Mouse (Mus musculus): ENCODE results near the gene Atp6v0a1. TPM values are rescaled to one million over a fixed set of nuclear protein-coding genes. Genes with fewer than 3 reads are reported as not detected.

The Atp6v0a1 gene
- polyA plus RNA-seq (2015; fragmentation: Illumina TruSeq; extraction: RNeasy Lipid Tissue Mini Kit (QIAGEN cat#74804); ENCODE audit: insufficient read depth, low replicate concordance): 47.4 TPM

GRCm38 (mm10) chr11:101009046-101009887, at the start of gene Atp6v0a1:
TSS of gene Atp6v0a1 (plus strand) at chr11:101009452.

GRCm38 (mm10) chr11:100970557-100970937, 38.7 kb upstream of the Atp6v0a1 start, which contains the start of gene Cavin1:
TSS of gene Cavin1 (minus strand) at chr11:100970887.

GRCm38 (mm10) chr11:101069391-101070188, 60.3 kb downstream of the Atp6v0a1 start, which contains the start of gene Naglu:
TSS of gene Naglu (plus strand) at chr11:101070012.

GRCm38 (mm10) chr11:101078121-101078520, 68.9 kb downstream of the Atp6v0a1 start, which contains the start of gene Hsd17b1:
TSS of gene Hsd17b1 (plus strand) at chr11:101078411.

GRCm38 (mm10) chr11:101082208-101083082, 73.2 kb downstream of the Atp6v0a1 start, which contains the start of gene Coasy:
TSS of gene Coasy (plus strand) at chr11:101082565.

GRCm38 (mm10) chr11:101086756-101087681, 77.8 kb downstream of the Atp6v0a1 start, which contains the start of gene Mlx:
TSS of gene Mlx (plus strand) at chr11:101087277.

GRCm38 (mm10) chr11:101095314-101096024, 86.2 kb downstream of the Atp6v0a1 start, which contains the start of gene Psmc3ip:
TSS of gene Psmc3ip (minus strand) at chr11:101095436.

Other genes with a start within 250 kb of the Atp6v0a1 start
- gene Kcnh4, start 249.5 kb upstream of the Atp6v0a1 start, polyA plus RNA-seq (2015; fragmentation: Illumina TruSeq; extraction: RNeasy Lipid Tissue Mini Kit (QIAGEN cat#74804); ENCODE audit: insufficient read depth, low replicate concordance): 0.17 TPM
- gene Hcrt, start 246.5 kb upstream of the Atp6v0a1 start, polyA plus RNA-seq (2015; fragmentation: Illumina TruSeq; extraction: RNeasy Lipid Tissue Mini Kit (QIAGEN cat#74804); ENCODE audit: insufficient read depth, low replicate concordance): not detected
- 5.1 TPM for gene Ghdc, start 238.5 kb upstream of the Atp6v0a1 start, polyA plus RNA-seq (2015; fragmentation: Illumina TruSeq; extraction: RNeasy Lipid Tissue Mini Kit (QIAGEN cat#74804); ENCODE audit: insufficient read depth, low replicate concordance)
- 26.7 TPM for gene Stat5b, start 158.7 kb upstream of the Atp6v0a1 start, polyA plus RNA-seq (2015; fragmentation: Illumina TruSeq; extraction: RNeasy Lipid Tissue Mini Kit (QIAGEN cat#74804); ENCODE audit: insufficient read depth, low replicate concordance)
- 14.3 TPM for gene Stat5a, start 150.1 kb upstream of the Atp6v0a1 start, polyA plus RNA-seq (2015; fragmentation: Illumina TruSeq; extraction: RNeasy Lipid Tissue Mini Kit (QIAGEN cat#74804); ENCODE audit: insufficient read depth, low replicate concordance)
- 99.4 TPM for gene Stat3, start 69.9 kb upstream of the Atp6v0a1 start, polyA plus RNA-seq (2015; fragmentation: Illumina TruSeq; extraction: RNeasy Lipid Tissue Mini Kit (QIAGEN cat#74804); ENCODE audit: insufficient read depth, low replicate concordance)
- gene Cavin1, start 38.6 kb upstream of the Atp6v0a1 start, polyA plus RNA-seq (2015; fragmentation: Illumina TruSeq; extraction: RNeasy Lipid Tissue Mini Kit (QIAGEN cat#74804); ENCODE audit: insufficient read depth, low replicate concordance): 27.5 TPM
- gene Naglu, start 60.6 kb downstream of the Atp6v0a1 start, polyA plus RNA-seq (2015; fragmentation: Illumina TruSeq; extraction: RNeasy Lipid Tissue Mini Kit (QIAGEN cat#74804); ENCODE audit: insufficient read depth, low replicate concordance): 6.9 TPM
- gene Hsd17b1, start 69.0 kb downstream of the Atp6v0a1 start, polyA plus RNA-seq (2015; fragmentation: Illumina TruSeq; extraction: RNeasy Lipid Tissue Mini Kit (QIAGEN cat#74804); ENCODE audit: insufficient read depth, low replicate concordance): 0.70 TPM
- 10.9 TPM for gene Coasy, start 73.1 kb downstream of the Atp6v0a1 start, polyA plus RNA-seq (2015; fragmentation: Illumina TruSeq; extraction: RNeasy Lipid Tissue Mini Kit (QIAGEN cat#74804); ENCODE audit: insufficient read depth, low replicate concordance)
- gene Mlx, start 77.8 kb downstream of the Atp6v0a1 start, polyA plus RNA-seq (2015; fragmentation: Illumina TruSeq; extraction: RNeasy Lipid Tissue Mini Kit (QIAGEN cat#74804); ENCODE audit: insufficient read depth, low replicate concordance): 64.9 TPM
- gene Psmc3ip, start 86.0 kb downstream of the Atp6v0a1 start, polyA plus RNA-seq (2015; fragmentation: Illumina TruSeq; extraction: RNeasy Lipid Tissue Mini Kit (QIAGEN cat#74804); ENCODE audit: insufficient read depth, low replicate concordance): 5.5 TPM
- 94.9 TPM for gene Retreg3, start 110.4 kb downstream of the Atp6v0a1 start, polyA plus RNA-seq (2015; fragmentation: Illumina TruSeq; extraction: RNeasy Lipid Tissue Mini Kit (QIAGEN cat#74804); ENCODE audit: insufficient read depth, low replicate concordance)
- 7.7 TPM for gene Tubg1, start 110.5 kb downstream of the Atp6v0a1 start, polyA plus RNA-seq (2015; fragmentation: Illumina TruSeq; extraction: RNeasy Lipid Tissue Mini Kit (QIAGEN cat#74804); ENCODE audit: insufficient read depth, low replicate concordance)
- gene Tubg2, start 146.5 kb downstream of the Atp6v0a1 start, polyA plus RNA-seq (2015; fragmentation: Illumina TruSeq; extraction: RNeasy Lipid Tissue Mini Kit (QIAGEN cat#74804); ENCODE audit: insufficient read depth, low replicate concordance): 1.6 TPM
- gene Cntnap1, start 161.1 kb downstream of the Atp6v0a1 start, polyA plus RNA-seq (2015; fragmentation: Illumina TruSeq; extraction: RNeasy Lipid Tissue Mini Kit (QIAGEN cat#74804); ENCODE audit: insufficient read depth, low replicate concordance): 0.69 TPM
- gene Plekhh3, start 161.9 kb downstream of the Atp6v0a1 start, polyA plus RNA-seq (2015; fragmentation: Illumina TruSeq; extraction: RNeasy Lipid Tissue Mini Kit (QIAGEN cat#74804); ENCODE audit: insufficient read depth, low replicate concordance): 0.40 TPM
- not detected for gene Ccr10, start 166.0 kb downstream of the Atp6v0a1 start, polyA plus RNA-seq (2015; fragmentation: Illumina TruSeq; extraction: RNeasy Lipid Tissue Mini Kit (QIAGEN cat#74804); ENCODE audit: insufficient read depth, low replicate concordance)
- gene Ezh1, start 217.0 kb downstream of the Atp6v0a1 start, polyA plus RNA-seq (2015; fragmentation: Illumina TruSeq; extraction: RNeasy Lipid Tissue Mini Kit (QIAGEN cat#74804); ENCODE audit: insufficient read depth, low replicate concordance): 58.1 TPM
- gene Ramp2, start 236.6 kb downstream of the Atp6v0a1 start, polyA plus RNA-seq (2015; fragmentation: Illumina TruSeq; extraction: RNeasy Lipid Tissue Mini Kit (QIAGEN cat#74804); ENCODE audit: insufficient read depth, low replicate concordance): 39.4 TPM
- gene Vps25, start 244.3 kb downstream of the Atp6v0a1 start, polyA plus RNA-seq (2015; fragmentation: Illumina TruSeq; extraction: RNeasy Lipid Tissue Mini Kit (QIAGEN cat#74804); ENCODE audit: insufficient read depth, low replicate concordance): 112 TPM

Data from spleen, adult 10 weeks (tissue).